Mouse (Mus musculus) central nervous system, embryonic 18 days (tissue): ENCODE data around the gene Ndufa12. TPM values are rescaled to one million over a fixed set of nuclear protein-coding genes. Genes with fewer than 3 reads are reported as not detected.

Experiments used
- polyA plus RNA-seq: library from polyadenylated mRNA; depleted of rRNA; stranded (reverse); fragments of >200 nt; gene quantifications from 2 replicates; pipeline ENCODE4 v1.2.3, GENCODE M21; 2012; rRNA removed

The Ndufa12 gene
- 187 and 224 TPM in 2 replicates for polyA plus RNA-seq

GRCm38 (mm10) chr10:94198482-94199405, at the start of gene Ndufa12:
Ndufa12 (plus strand) TSS chr10:94198720.

Other genes with a start within 250 kb of the Ndufa12 start
- 45.6 and 47.4 TPM in 2 replicates for gene Vezt, start 162.9 kb upstream of the Ndufa12 start, polyA plus RNA-seq
- 2.7 and 3.0 TPM in 2 replicates for gene Fgd6, start 162.7 kb upstream of the Ndufa12 start, polyA plus RNA-seq
- gene Nr2c1, start 50.7 kb upstream of the Ndufa12 start, polyA plus RNA-seq = 8.6 and 9.6 TPM in 2 replicates
- gene Gm4792, start 100.0 kb downstream of the Ndufa12 start, polyA plus RNA-seq = 0.14 and 0.55 TPM in 2 replicates
- 7.0 and 8.3 TPM in 2 replicates for gene Tmcc3, start 113.2 kb downstream of the Ndufa12 start, polyA plus RNA-seq